Mouse (Mus musculus) large intestine, adult 2 months (tissue): ENCODE measurements at regions not wholly inside any gene's neighbourhood (a gene's known extent, or its start where the extent isn't known, plus 50 kb on each side); places are given as distances from the start of the nearest gene placed in this dataset.

Experiments
- DNase-seq: peaks from one replicate; pipeline ENCODE4 v3.0.0-alpha.2; 2012; ENCODE audit warnings: low read depth, low spot score
- WGBS: fragments of 180-500 bp; shearing (Covaris S2); methylation state at CpG from one replicate; pipeline ENCODE4 v1.1.7; 2018; 5-methylcytosine and 5-hydroxymethylcytosine counted together

- 52% methylated on average over 5 of the region's 5 CpGs for WGBS
- DNase-seq = no peak
Measured at GRCm38 (mm10) chr19:53446216-53446615, 55.8 kb upstream of the Smndc1 start.

GRCm38 (mm10) chr19:53444646-53445045, 54.3 kb upstream of the Smndc1 start:
- 42% methylated on average over 5 of the region's 5 CpGs for WGBS
- DNase-seq = no peak

- WGBS = 85% methylated on average over 22 of the region's 22 CpGs
- DNase-seq = no peak
Measured at GRCm38 (mm10) chr19:53442756-53443654, 52.6 kb upstream of the Smndc1 start.

GRCm38 (mm10) chr19:53442132-53442610, 51.8 kb upstream of the Smndc1 start:
- WGBS = 91% methylated on average over 4 of the region's 4 CpGs
- no peak for DNase-seq

DNA sequence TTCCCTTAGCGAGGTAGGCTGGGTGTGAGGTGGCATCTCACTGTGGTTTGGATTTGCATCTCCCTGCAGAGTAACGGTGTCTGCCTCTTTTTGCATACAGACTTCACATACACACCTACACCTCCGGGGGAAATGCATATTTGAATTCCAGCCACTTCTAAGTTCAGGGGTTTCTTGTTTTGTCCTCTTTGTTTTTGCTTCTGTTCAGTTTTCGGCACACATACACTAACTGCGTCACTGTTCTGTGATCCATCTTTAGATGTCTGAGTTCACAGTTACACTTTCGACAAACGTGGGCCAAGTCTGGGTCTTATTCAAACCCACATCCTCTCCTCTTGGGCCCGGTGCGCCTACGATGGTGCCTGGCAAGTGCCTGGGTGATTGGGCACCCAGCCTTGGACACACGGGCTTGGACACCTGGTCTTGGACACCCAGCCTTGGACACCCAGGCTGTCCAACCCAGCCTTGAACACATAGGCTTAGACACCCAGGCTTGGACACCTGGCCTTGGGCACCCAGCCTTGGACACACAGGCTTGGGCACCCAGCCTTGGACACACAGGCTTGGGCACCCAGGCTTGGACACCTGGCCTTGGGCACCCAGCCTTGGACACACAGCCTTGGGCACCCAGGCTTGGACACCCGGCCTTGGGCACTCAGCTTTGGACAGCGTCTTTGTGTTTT, 51.2 kb upstream of the Smndc1 start:
- no peak for DNase-seq
- 84% methylated on average over 13 of the region's 13 CpGs for WGBS

- 70% methylated on average over 10 of the region's 10 CpGs for WGBS
- no peak for DNase-seq
Measured at GRCm38 (mm10) chr19:53440327-53441055, 50.1 kb upstream of the Smndc1 start.
